Mouse (Mus musculus) intestine, embryonic 16.5 days (tissue): ENCODE measurements around the gene Prr15. TPM values are rescaled to one million over a fixed set of nuclear protein-coding genes. Genes with fewer than 3 reads are reported as not detected.

Experiments used
- ATAC-seq: fragments of 200-750 bp; cut with Nextera tagmentation; 2 replicates; pipeline ENCODE4 v1.8.0; 2017; ENCODE audit warnings: moderate TSS enrichment, moderate library complexity
- H3K27ac ChIP-seq: fragments of 300-500 bp; sonication (generic); 2 replicates; pipeline ENCODE4 v1.5.1; 2014; ENCODE audit warnings: mild to moderate bottlenecking, low read length
- H3K27me3 ChIP-seq: fragments of 300-500 bp; sonication (generic); replicated peaks from 2 replicates; pipeline ENCODE4 v1.6.1; 2014; ENCODE audit warnings: low read length, control low read depth, mixed read lengths; ENCODE audit not compliant: control insufficient read depth, insufficient read depth
- H3K36me3 ChIP-seq: fragments of 300-500 bp; sonication (generic); 2 replicates; pipeline ENCODE4 v1.6.1; 2014; ENCODE audit warnings: low read length, control low read depth; ENCODE audit not compliant: control insufficient read depth, insufficient read depth
- H3K4me1 ChIP-seq: fragments of 300-500 bp; sonication (generic); 2 replicates; pipeline ENCODE4 v1.6.1; 2014; ENCODE audit warnings: low read length, control low read depth, mixed read lengths; ENCODE audit not compliant: control insufficient read depth, insufficient read depth
- H3K4me2 ChIP-seq: fragments of 300-500 bp; sonication (generic); 2 replicates; pipeline ENCODE4 v1.6.1; 2014; ENCODE audit warnings: low read depth, low read length, control low read depth
- H3K4me3 ChIP-seq: fragments of 300-500 bp; sonication (generic); 2 replicates; pipeline ENCODE4 v1.5.1; 2014; ENCODE audit warnings: mild to moderate bottlenecking, low read length
- H3K9ac ChIP-seq: fragments of 300-500 bp; sonication (generic); 2 replicates; pipeline ENCODE4 v1.6.1; 2014; ENCODE audit warnings: low read depth, low read length
- H3K9me3 ChIP-seq: fragments of 300-500 bp; sonication (generic); 2 replicates; pipeline ENCODE4 v1.6.1; 2016; ENCODE audit warnings: low read length, control low read depth; ENCODE audit not compliant: control insufficient read depth
- WGBS: fragments of 180-500 bp; shearing (Covaris S2); extraction: QIAGEN DNeasy Blood & Tissue Kit; methylation state at CpG from one replicate; pipeline ENCODE4 v1.1.7; 2014; 5-methylcytosine and 5-hydroxymethylcytosine counted together
- polyA plus RNA-seq: library from polyadenylated mRNA; unstranded; fragments of >200 nt; fragmentation: Nextera tagmentation; extraction: Ambion mirVana; gene quantifications from 2 replicates; pipeline ENCODE4 v1.2.1, GENCODE M21; 2015

The Prr15 gene
- polyA plus RNA-seq, 1 experiment from 2014 or later: 11.3 TPM

DNA sequence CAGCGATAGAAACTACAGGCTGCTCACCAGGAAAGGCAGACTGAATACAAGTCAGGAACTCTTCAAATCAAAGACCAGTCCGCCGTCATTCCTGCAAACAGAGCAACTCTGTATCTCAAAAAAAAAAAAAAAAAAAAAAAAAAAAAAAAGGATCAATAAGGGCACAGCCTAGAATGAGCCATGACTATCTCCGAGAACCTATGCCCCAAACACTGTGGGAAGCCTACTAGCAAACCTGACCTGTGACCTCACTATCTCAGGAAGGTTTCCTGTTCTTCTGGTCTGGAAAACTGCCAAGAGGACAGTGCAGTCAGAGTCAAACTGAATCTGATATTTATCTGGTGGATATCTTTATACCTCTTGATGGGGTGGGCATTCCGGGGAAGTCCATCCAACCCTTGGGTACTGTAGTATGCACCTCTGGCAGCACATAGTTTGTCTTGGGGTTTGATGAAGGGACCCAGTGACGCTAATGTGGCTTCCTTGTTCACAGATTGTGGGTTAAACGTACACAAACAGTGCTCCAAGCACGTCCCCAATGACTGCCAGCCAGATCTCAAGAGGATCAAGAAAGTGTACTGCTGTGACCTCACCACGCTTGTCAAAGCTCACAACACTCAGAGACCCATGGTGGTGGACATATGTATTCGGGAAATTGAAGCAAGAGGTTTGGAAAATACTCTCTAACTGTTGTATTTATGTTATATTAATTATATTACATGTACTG, 35.7 kb upstream of the Prr15 start:
- no peaks in the 10 kb centered on the region for H3K27me3 ChIP-seq
- H3K4me1 ChIP-seq: 0 out of 2 replicates have a peak, but pooled peaks cover 2% of the 10 kb centered on the region
- WGBS: 48% methylated on average over 10 of the region's 10 CpGs
- no peak overlapping the region for H3K4me2 ChIP-seq
- H3K4me3 ChIP-seq: no peak overlapping the region
- peak; percentile 79 for ATAC-seq
- no peaks in the 10 kb centered on the region for H3K9me3 ChIP-seq
- no peaks in the 10 kb centered on the region for H3K36me3 ChIP-seq
- H3K9ac ChIP-seq: no peak overlapping the region
- H3K27ac ChIP-seq: 0 out of 2 replicates have a peak overlapping the region, but pooled peaks have one; percentile 43

DNA sequence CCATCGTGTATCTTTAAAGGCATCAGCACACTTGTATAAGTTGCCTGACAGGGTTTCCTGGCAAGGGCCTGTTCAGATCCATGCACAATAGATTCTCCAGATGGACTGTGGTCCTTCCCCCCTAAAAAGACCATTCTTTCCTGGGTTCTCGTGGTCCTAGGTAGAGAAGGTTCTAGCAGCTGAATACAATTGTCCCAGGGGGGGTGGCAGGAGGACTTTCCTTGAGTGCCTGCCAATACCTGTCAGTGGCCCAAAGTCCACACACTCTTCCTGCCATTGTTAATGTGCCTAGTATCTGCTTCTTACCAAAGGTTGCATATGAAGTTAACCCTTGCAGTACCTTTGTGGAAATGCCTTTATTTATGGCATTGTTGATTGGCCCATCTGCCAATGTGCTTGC, 28.4 kb upstream of the Prr15 start:
- no peak overlapping the region for H3K4me2 ChIP-seq
- ATAC-seq: no peak

DNA sequence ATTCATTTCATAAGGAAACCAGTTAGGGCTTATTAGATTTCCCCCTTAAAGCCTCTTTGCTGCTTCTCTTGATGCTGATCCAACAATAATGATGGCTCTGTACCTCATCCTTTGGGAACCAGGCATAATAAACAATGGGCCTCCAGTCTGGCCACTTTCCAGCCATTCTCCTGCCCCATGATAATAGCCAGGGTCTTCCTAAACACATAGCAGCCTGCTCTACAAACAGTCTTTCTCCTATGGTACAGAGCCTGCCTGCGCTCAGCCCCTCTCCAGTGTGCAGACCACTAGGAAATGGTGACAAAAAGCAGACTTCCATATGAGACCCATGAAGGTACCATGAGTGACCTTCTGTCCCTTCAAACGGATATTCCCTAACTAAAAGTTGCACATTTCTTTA, 26.2 kb upstream of the Prr15 start:
- Histone ChIP-seq H3K27me3 (no peaks in the 10 kb centered on the region), H3K4me3 (no peak overlapping the region), H3K9ac (no peak overlapping the region), H3K36me3 (no peaks in the 10 kb centered on the region), H3K27ac (no peak overlapping the region), H3K4me2 (no peak overlapping the region), H3K9me3 (no peaks in the 10 kb centered on the region), H3K4me1 (no peaks in the 10 kb centered on the region; the same call in 1 of the 2 replicates)
- no peak for ATAC-seq
- 53% methylated on average over 2 of the region's 2 CpGs for WGBS

More for the DNA sequence above, 28.4 kb upstream of the Prr15 start:
- no peaks in the 10 kb centered on the region for H3K9me3 ChIP-seq
- H3K27me3 ChIP-seq: no peaks in the 10 kb centered on the region
- no peak overlapping the region for H3K4me3 ChIP-seq
- H3K36me3 ChIP-seq: no peaks in the 10 kb centered on the region
- no peaks in the 10 kb centered on the region; the same call in 1 of the 2 replicates for H3K4me1 ChIP-seq
- no peak overlapping the region for H3K27ac ChIP-seq
- 84% methylated on average over 2 of the region's 2 CpGs for WGBS
- no peak overlapping the region for H3K9ac ChIP-seq

DNA sequence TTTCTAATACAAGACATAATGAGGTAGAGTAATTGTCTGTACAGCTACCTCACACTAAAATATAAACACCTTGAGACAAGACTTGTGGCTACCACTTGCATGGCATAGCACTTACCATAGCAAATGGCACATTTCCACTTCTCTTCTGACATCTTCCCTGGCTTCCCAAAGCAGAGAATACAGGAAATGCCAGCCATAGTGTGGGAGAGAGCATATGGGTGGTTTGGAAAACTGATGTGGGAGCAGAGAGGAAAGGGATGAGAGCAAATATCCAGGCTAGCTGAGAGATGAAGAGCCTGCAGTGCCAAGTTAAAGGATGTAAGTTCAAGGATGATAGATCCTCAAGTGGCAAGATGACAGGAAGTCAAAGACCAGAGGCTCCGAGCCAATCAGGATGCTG, 19.9 kb upstream of the Prr15 start:
- WGBS: 76% methylated on average over 1 of the region's 1 CpGs
- no peaks in the 10 kb centered on the region for H3K9me3 ChIP-seq

DNA sequence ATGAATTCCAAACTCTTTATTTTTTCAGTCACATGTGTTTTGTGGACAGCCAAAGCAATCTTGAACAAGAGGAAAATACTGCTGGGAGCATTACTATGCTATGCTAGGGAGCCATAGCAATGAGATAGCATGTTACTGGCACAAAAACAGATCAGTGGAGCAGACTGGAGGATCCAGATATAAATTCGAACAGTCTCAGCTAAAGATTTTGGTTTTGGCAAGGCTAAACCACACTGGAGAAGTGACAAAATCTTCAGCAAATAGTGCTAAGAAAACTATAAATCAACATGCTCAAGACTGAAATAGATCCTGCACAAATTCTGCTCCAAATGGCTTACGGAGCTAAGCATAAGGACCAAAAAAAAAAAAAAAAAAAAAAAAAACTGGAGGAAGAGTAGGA, 12.6 kb upstream of the Prr15 start:
- no peaks in the 10 kb centered on the region for H3K9me3 ChIP-seq
- H3K27ac ChIP-seq: no peak overlapping the region
- no peak overlapping the region for H3K4me2 ChIP-seq
- no peak for ATAC-seq
- no peaks in the 10 kb centered on the region for H3K4me1 ChIP-seq
- H3K36me3 ChIP-seq: no peaks in the 10 kb centered on the region
- H3K27me3 ChIP-seq: no peaks in the 10 kb centered on the region
- no peak overlapping the region for H3K9ac ChIP-seq
- WGBS: 91% methylated on average over 2 of the region's 2 CpGs
- no peak overlapping the region for H3K4me3 ChIP-seq

More for the DNA sequence above, 19.9 kb upstream of the Prr15 start:
- Histone ChIP-seq H3K27ac (no peak overlapping the region), H3K4me3 (no peak overlapping the region), H3K36me3 (no peaks in the 10 kb centered on the region), H3K4me1 (no peaks in the 10 kb centered on the region), H3K27me3 (no peaks in the 10 kb centered on the region), H3K9ac (no peak overlapping the region), H3K4me2 (no peak overlapping the region)
- no peak for ATAC-seq

DNA sequence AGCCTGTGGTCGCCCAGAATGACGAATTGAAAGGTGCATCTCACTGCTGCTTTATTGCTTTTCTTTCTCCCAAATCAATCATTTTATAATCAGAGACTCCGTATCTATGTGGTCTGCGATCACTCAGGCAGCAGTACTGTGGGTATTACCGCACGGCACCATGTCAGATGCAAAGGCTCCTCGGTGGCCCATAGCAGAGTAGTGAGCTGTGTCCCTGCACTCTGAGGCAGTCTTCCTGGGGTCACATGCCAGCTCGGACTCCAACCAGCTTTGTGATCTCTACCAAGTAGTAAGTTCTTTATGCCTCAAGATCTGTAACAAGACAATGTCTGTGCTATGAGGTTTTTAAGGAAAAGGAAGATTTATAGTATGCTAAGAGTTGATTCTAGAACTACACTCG, 7.0 kb upstream of the Prr15 start:
- no peaks in the 10 kb centered on the region for H3K36me3 ChIP-seq
- 84% methylated on average over 9 of the region's 9 CpGs for WGBS
- H3K4me1 ChIP-seq: no peaks in the 10 kb centered on the region
- no peaks in the 10 kb centered on the region for H3K27me3 ChIP-seq
- H3K4me3 ChIP-seq: no peak overlapping the region
- H3K4me2 ChIP-seq: no peak overlapping the region
- no peak overlapping the region for H3K9ac ChIP-seq
- no peaks in the 10 kb centered on the region for H3K9me3 ChIP-seq
- no peak overlapping the region for H3K27ac ChIP-seq
- no peak for ATAC-seq

DNA sequence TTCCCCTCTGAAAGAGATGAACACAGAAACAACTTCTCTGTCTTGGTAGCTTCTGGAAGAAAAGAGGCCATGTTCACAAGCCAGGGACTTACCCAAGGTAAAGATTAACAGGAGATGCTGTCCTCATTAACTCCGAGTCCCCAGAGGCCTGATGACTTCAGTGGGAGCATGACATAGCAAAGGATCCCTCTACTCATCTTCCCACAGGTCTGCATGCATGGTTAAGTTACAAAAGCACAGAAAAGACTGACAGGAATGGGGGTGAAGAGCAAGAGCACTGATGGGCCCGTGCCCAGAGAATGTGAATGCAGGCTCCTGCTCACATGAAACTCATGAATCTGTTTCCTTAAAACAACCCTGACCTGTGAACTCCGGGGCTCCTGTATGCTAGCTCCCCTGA, 6.4 kb upstream of the Prr15 start:
- no peaks in the 10 kb centered on the region for H3K9me3 ChIP-seq
- H3K4me3 ChIP-seq: no peak overlapping the region
- H3K4me2 ChIP-seq: no peak overlapping the region
- no peaks in the 10 kb centered on the region for H3K27me3 ChIP-seq
- H3K36me3 ChIP-seq: no peaks in the 10 kb centered on the region
- 76% methylated on average over 3 of the region's 3 CpGs for WGBS
- ATAC-seq: no peak
- no peak overlapping the region for H3K9ac ChIP-seq
- no peak overlapping the region for H3K27ac ChIP-seq
- H3K4me1 ChIP-seq: no peaks in the 10 kb centered on the region

DNA sequence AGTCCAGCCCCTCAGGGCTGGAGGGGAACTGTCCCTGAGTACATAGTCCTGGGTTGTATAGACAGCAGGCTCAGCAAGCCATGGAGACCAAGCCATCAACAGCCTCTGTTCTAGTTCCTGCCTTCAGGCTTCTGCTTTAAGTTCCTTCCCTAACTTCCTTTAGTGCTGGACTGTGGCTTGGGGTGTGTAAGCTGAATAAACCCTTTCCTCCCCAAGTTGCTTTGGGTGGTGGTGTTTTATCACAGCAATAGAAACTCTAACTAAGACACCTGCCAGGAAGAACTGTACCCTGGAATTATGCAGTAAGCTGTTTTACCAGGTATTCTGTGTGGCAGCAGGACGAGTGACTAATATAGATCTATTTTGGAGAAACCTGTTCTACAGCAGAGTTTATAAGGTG, 5.4 kb upstream of the Prr15 start:
- WGBS: 69% methylated on average over 1 of the region's 1 CpGs
- peak; percentile 65; the same call in 1 of the 2 replicates for ATAC-seq
- no peak overlapping the region for H3K4me3 ChIP-seq
- no peaks in the 10 kb centered on the region for H3K9me3 ChIP-seq
- H3K9ac ChIP-seq: no peak overlapping the region
- no peaks in the 10 kb centered on the region for H3K4me1 ChIP-seq
- no peaks in the 10 kb centered on the region for H3K27me3 ChIP-seq
- H3K27ac ChIP-seq: peak overlapping the region; percentile 38; the same call in 1 of the 2 replicates
- H3K4me2 ChIP-seq: no peak overlapping the region
- no peaks in the 10 kb centered on the region for H3K36me3 ChIP-seq

DNA sequence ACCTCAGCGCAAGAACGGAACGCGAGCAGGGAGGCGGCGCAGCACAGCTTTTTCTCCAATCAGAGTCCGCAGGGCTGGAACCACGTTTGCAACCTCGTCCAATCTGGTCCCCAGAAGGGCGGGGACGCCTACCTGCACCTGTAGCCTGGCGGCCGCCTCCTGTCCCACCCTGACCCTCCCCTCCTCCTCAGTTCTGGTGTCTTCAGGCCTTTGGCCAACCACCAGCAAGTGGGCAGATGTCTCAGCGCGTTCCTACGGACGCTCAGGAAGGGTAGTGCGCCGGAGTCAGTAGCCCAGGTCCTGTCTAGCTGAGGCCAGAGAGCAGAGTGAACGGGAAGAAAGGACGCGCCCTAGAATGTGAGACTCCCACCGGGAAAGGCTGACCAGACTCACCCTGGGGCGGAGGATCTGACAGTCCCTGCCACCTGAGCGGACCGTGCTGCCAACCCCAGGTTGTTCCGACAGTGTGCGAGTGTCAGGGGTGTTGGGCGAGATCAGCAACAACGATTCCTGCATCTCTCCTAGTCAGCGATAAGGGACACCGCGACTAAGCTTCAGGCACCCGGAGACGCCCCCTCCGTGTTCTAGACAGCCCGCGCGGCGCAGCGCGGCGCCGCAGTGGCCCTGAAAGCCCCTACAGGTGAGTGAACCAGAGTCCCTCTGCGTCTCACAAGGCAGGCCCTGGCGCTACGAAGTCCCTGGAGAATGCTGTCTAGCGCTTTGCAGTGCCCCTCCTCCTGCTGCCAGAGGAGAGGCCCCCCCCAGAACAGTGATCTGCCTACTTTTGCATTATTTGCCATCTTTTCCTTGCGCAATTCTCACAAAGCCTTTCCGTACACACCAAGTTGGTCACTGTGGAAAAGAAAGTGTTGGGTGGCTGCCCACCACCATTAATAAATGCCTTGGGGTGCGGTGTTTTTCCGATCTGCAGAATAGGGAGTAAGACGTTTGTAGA, 1.3 kb downstream of the Prr15 start:
- H3K27me3 ChIP-seq: 0 out of 2 replicates have a peak, but pooled peaks cover 2% of the 10 kb centered on the region
- H3K9ac ChIP-seq: peak overlapping the region; percentile 74
- H3K4me1 ChIP-seq: peaks cover 15% of the 10 kb centered on the region
- WGBS: under 1% methylated on average over 53 of the region's 53 CpGs
- H3K9me3 ChIP-seq: no peaks in the 10 kb centered on the region
- H3K36me3 ChIP-seq: no peaks in the 10 kb centered on the region
- peak; percentile 92 for ATAC-seq
- peak overlapping the region; percentile 60 for H3K4me3 ChIP-seq
- H3K4me2 ChIP-seq: peak overlapping the region; percentile 92
- peak overlapping the region; percentile 61 for H3K27ac ChIP-seq
